Mouse (Mus musculus) stomach, postnatal 0 days (tissue): Measurements from ENCODE around the gene Tfeb.

Experiments
- CTCF ChIP-seq: IDR thresholded peaks from 2 replicates; pipeline ENCODE4 v1.5.1; 2016; ENCODE audit warnings: antibody characterized with exemption, low read depth, mild to moderate bottlenecking, moderate library complexity
- EP300 ChIP-seq: optimal IDR thresholded peaks from 2 replicates; pipeline ENCODE3; 2016; ENCODE audit warnings: antibody characterized with exemption

- TF ChIP-seq CTCF (no peak), EP300 (no peak)
Measured at GRCm38 (mm10) chr17:47796156-47796816, 59.5 kb downstream of the Tfeb start.
